Mouse (Mus musculus) CH12.LX (cell line): ENCODE measurements around the gene Dus3l. TPM values are rescaled to one million over a fixed set of nuclear protein-coding genes. Genes with fewer than 3 reads are reported as not detected.

Experiments
- DNase-seq: peaks from one replicate; pipeline ENCODE4 v3.0.0-alpha.2; 2013; ENCODE audit errors: extremely low read depth
- H3K27ac ChIP-seq: 2 replicates; pipeline ENCODE4 v1.5.1; 2012; ENCODE audit warnings: low read depth, mild to moderate bottlenecking, control low read depth, moderate library complexity; ENCODE audit not compliant: insufficient read depth
- H3K27me3 ChIP-seq: replicated peaks from 2 replicates; pipeline ENCODE3; 2012; ENCODE audit warnings: inconsistent platforms
- H3K36me3 ChIP-seq, 2 experiments: replicated peaks in 1 of 2; 2 replicates each; pipeline versions ENCODE3 to v1.6.1; 2012; ENCODE audit warnings: inconsistent platforms in 1 of 2, low read length in 1 of 2, mild to moderate bottlenecking in 1 of 2, mixed read lengths in 1 of 2, moderate library complexity in 1 of 2; ENCODE audit not compliant: control insufficient read depth in 1 of 2, insufficient read depth in 1 of 2
- H3K4me1 ChIP-seq, 2 experiments: 2 replicates each; pipeline ENCODE4 v1.6.1; 2012; ENCODE audit warnings: inconsistent platforms in 1 of 2, moderate library complexity in 1 of 2; ENCODE audit not compliant: insufficient read depth in 2 of 2, control insufficient read depth in 1 of 2
- H3K4me2 ChIP-seq: 2 replicates; pipeline ENCODE4 v1.6.1; 2012; ENCODE audit warnings: low read depth, mild to moderate bottlenecking, control low read depth; ENCODE audit not compliant: poor library complexity, insufficient read depth, severe bottlenecking
- H3K4me3 ChIP-seq, 3 experiments: fragments of 150-350 bp in 1 of 3; sonication (generic) in 1 of 3; replicated peaks in 1 of 3; 2 replicates each; pipeline versions ENCODE3 to v1.5.1; 2011 to 2012; ENCODE audit warnings: low read depth in 2 of 3, low read length in 2 of 3, mild to moderate bottlenecking in 2 of 3, moderate library complexity in 2 of 3, control low read depth in 1 of 3, improper control_type of control experiment in 1 of 3, inconsistent platforms in 1 of 3, mixed read lengths in 1 of 3; ENCODE audit not compliant: poor library complexity in 1 of 3
- H3K79me2 ChIP-seq: replicated peaks from 2 replicates; pipeline ENCODE4 v1.6.1; 2012; ENCODE audit warnings: mild to moderate bottlenecking, moderate library complexity; ENCODE audit not compliant: control insufficient read depth, poor library complexity, insufficient read depth, severe bottlenecking; ENCODE audit errors: extremely low read depth
- H3K9ac ChIP-seq: 2 replicates; pipeline ENCODE4 v1.6.1; 2012; ENCODE audit warnings: low read depth, mild to moderate bottlenecking, control low read depth, moderate library complexity; ENCODE audit not compliant: insufficient read depth
- H3K9me3 ChIP-seq: replicated peaks from 2 replicates; pipeline ENCODE3; 2012; ENCODE audit warnings: low read length, inconsistent platforms, mixed read lengths
- BHLHE40 ChIP-seq: IDR thresholded peaks from 2 replicates; pipeline ENCODE4 v1.6.1; 2011; ENCODE audit warnings: mild to moderate bottlenecking, low read depth, low read length, improper control_type of control experiment
- CTCF ChIP-seq, 2 experiments: IDR thresholded peaks in 1 of 2; conservative IDR thresholded peaks in 1 of 2; 2 replicates each; pipeline ENCODE4 v1.5.1; 2011 to 2012; ENCODE audit warnings: low read depth in 2 of 2, low read length in 2 of 2, improper control_type of control experiment in 1 of 2, inconsistent platforms in 1 of 2, mild to moderate bottlenecking in 1 of 2, moderate library complexity in 1 of 2
- JUN ChIP-seq: IDR thresholded peaks from 2 replicates; pipeline ENCODE4 v1.6.1; 2011; ENCODE audit warnings: low read depth, mild to moderate bottlenecking, low read length, improper control_type of control experiment, moderate library complexity; ENCODE audit not compliant: insufficient read depth
- JUND ChIP-seq: conservative IDR thresholded peaks from 2 replicates; pipeline ENCODE4 v1.6.1; 2011; ENCODE audit warnings: low read depth, low read length, improper control_type of control experiment
- MAZ ChIP-seq: IDR thresholded peaks from 2 replicates; pipeline ENCODE4 v1.6.1; 2012; ENCODE audit warnings: low read depth, mild to moderate bottlenecking, inconsistent platforms, low read length, improper control_type of control experiment, moderate library complexity
- MEF2A ChIP-seq: IDR thresholded peaks from 2 replicates; pipeline ENCODE4 v1.6.1; 2014; ENCODE audit warnings: low read depth, mild to moderate bottlenecking, inconsistent platforms, low read length, improper control_type of control experiment, borderline replicate concordance
- MXI1 ChIP-seq: IDR thresholded peaks from 2 replicates; pipeline ENCODE4 v1.6.1; 2011; ENCODE audit warnings: mild to moderate bottlenecking, low read depth, low read length, improper control_type of control experiment
- RAD21 ChIP-seq: IDR thresholded peaks from 2 replicates; pipeline ENCODE4 v1.6.1; 2011; ENCODE audit warnings: low read depth, mild to moderate bottlenecking, low read length, improper control_type of control experiment, moderate library complexity
- SMC3 ChIP-seq: IDR thresholded peaks from 2 replicates; pipeline ENCODE4 v1.6.1; 2011; ENCODE audit warnings: low read depth, low read length, improper control_type of control experiment
- TCF12 ChIP-seq: IDR thresholded peaks from 2 replicates; pipeline ENCODE4 v1.6.1; 2014; ENCODE audit warnings: low read depth, mild to moderate bottlenecking, inconsistent platforms, low read length, improper control_type of control experiment
- UBTF ChIP-seq: IDR thresholded peaks from 2 replicates; pipeline ENCODE4 v1.6.1; 2012; ENCODE audit warnings: low read depth, mild to moderate bottlenecking, inconsistent platforms, low read length, improper control_type of control experiment, moderate library complexity
- USF1 ChIP-seq: IDR thresholded peaks from 2 replicates; pipeline ENCODE4 v1.6.1; 2014; ENCODE audit warnings: low read depth, mild to moderate bottlenecking, inconsistent platforms, low read length, improper control_type of control experiment
- dilution Hi-C: fragments of 300-500 bp; cut with MboI; formaldehyde crosslinking; loops from 2 replicates; pipeline ENCODE4 v1.14.3; 2020; ENCODE audit warnings: low sequenced_read_pairs; ENCODE audit not compliant: extremely low pct_unique_long_range_greater_than_20kb, extremely low pct_ligation_motif_present
- in situ Hi-C: fragments of 300-500 bp; cut with MboI; formaldehyde crosslinking; loops from 3 replicates; pipeline ENCODE4 v1.14.3; 2019; ENCODE audit warnings: low sequenced_read_pairs, low pct_ligation_motif_present, low pct_unique_long_range_greater_than_20kb, mixed read lengths
- polyA plus RNA-seq: library from polyadenylated mRNA; unstranded; fragments of >175 nt; gene quantifications from 2 replicates; pipeline ENCODE4 v1.2.1, GENCODE M21; 2012; ENCODE audit warnings: low read depth; ENCODE audit not compliant: insufficient read length
- total RNA-seq, 2 experiments: library from RNA; depleted of rRNA; stranded (reverse); fragments of 300-350 nt in 1 of 2; fragments of >200 nt in 1 of 2; gene quantifications; 2 replicates each; pipeline ENCODE4 v1.2.3; 2012 to 2014

Gene Dus3l
- total and polyA plus RNA-seq, 3 experiments, result 35.8 to 57.5 (median 54.3) TPM

GRCm38 (mm10) chr17:56758132-56758531 lies 6.4 kb upstream of the Dus3l start:
- peak overlapping the region; percentile 49; the same call in 1 of the 2 replicates for H3K4me2 ChIP-seq
- peaks cover 3 to 31% of the 10 kb centered on the region in 2 experiments; a peak in 3 of 4 replicates for H3K4me1 ChIP-seq
- H3K79me2 ChIP-seq, result no peaks in the 10 kb centered on the region
- dilution Hi-C loops, result no loop called here
- peak; percentile 75 for DNase-seq
- TF ChIP-seq MAZ, result 0 out of 2 replicates have a peak, but pooled peaks have one; percentile 50
- no peak for TF ChIP-seq UBTF
- TF ChIP-seq RAD21, result peak; percentile 56
- TF ChIP-seq MEF2A, result 0 out of 2 replicates have a peak, but pooled peaks have one; percentile 25
- TF ChIP-seq BHLHE40, result no peak
- TF ChIP-seq SMC3, result 0 out of 2 replicates have a peak, but pooled peaks have one; percentile 2
- peak; percentile 23 to 61; a peak in 2 of 4 replicates for TF ChIP-seq CTCF (conservative IDR thresholded peaks at IDR 0.05 in 1 of 2, IDR thresholded peaks at IDR 0.05 in 1 of 2; ENCODE audit: low read depth in 2 of 2, low read length in 2 of 2)
- no peak overlapping the region for H3K9ac ChIP-seq
- H3K27ac ChIP-seq, result no peak overlapping the region
- H3K27me3 ChIP-seq, result peaks cover 72% of the 10 kb centered on the region
- no peaks in the 10 kb centered on the region for H3K36me3 ChIP-seq
- in situ Hi-C loops, result no loop called here
- no peak overlapping the region for H3K4me3 ChIP-seq
- H3K9me3 ChIP-seq, result peaks cover 7% of the 10 kb centered on the region

GRCm38 (mm10) chr17:56759261-56759660 lies 5.3 kb upstream of the Dus3l start:
- Histone ChIP-seq H3K36me3 (no peaks in the 10 kb centered on the region), H3K4me1 (peaks cover 3 to 36% of the 10 kb centered on the region in 2 experiments; a peak in 3 of 4 replicates), H3K4me3 (no peak overlapping the region), H3K27ac (no peak overlapping the region), H3K27me3 (peaks cover 64% of the 10 kb centered on the region), H3K9me3 (peaks cover 7% of the 10 kb centered on the region), H3K9ac (no peak overlapping the region), H3K79me2 (no peaks in the 10 kb centered on the region), H3K4me2 (no peak overlapping the region)
- in situ Hi-C loops, result no loop called here
- TF ChIP-seq CTCF (conservative IDR thresholded peaks at IDR 0.05 in 1 of 2, IDR thresholded peaks at IDR 0.05 in 1 of 2; ENCODE audit: low read depth in 2 of 2, low read length in 2 of 2) (no peak), MEF2A (no peak), TCF12 (no peak), RAD21 (no peak), MXI1 (no peak), JUND (no peak), JUN (no peak), BHLHE40 (no peak)
- DNase-seq, result no peak
- dilution Hi-C loops, result no loop called here

DNA sequence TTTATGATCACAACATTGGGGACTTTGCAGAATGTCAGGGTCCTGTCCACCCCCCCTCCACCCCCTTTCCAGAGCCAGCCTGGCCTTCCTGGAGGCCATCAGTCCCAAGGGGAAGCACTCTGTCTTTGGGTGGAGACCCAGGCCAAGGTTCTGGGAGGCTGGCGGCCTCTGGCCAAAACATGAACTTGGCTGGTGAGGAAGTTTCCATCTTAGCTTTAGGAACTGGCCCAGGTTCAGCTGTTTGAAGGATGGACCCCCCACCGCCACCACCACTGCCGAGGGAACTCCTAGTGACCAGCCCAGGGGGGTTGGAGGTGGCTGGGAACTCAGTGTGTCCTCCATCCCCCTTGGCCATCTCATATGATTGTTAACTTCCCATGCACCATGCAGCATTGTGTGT lies 3.5 kb upstream of the Dus3l start:
- Histone ChIP-seq H3K27ac (no peak overlapping the region), H3K4me3 (no peak overlapping the region), H3K4me1 (peaks cover 3 to 41% of the 10 kb centered on the region in 2 experiments; a peak in 3 of 4 replicates), H3K9ac (no peak overlapping the region), H3K79me2 (peaks cover 8% of the 10 kb centered on the region; the same call in 1 of the 2 replicates), H3K4me2 (no peak overlapping the region), H3K36me3 (no peaks in the 10 kb centered on the region), H3K27me3 (peaks cover 46% of the 10 kb centered on the region), H3K9me3 (peaks cover 7% of the 10 kb centered on the region)
- in situ Hi-C loops (no loop called here), dilution Hi-C loops (no loop called here)
- no peak for DNase-seq
- no peak for TF ChIP-seq USF1
